Mouse (Mus musculus): Measurements from ENCODE around the gene Nfasc.
A peak's percentile ranks its signal among the peaks of the same experiment; 100 is the strongest.

DNA sequence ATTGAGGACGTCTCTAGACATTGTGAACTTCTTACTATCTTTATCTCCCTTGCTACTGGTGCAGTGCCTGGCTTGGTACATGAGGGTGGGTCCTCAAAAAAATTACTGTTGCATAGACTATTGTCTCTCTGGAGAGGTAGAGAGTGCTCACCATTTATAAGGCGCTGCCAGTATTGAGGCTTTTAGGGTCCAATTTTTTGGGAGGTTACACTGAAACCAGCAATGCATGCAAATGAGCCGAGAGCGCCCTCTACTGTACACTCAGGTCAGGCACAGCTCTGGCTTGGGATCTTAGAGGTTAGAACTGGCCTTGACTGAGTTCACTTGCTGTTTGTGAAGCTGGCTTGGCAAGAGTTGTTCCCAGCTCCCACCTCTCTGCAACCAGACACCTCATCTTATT is 147.0 kb downstream of the Nfasc start:
- TF ChIP-seq NANOG (IDR thresholded peaks at IDR 0.05; ENCODE audit: borderline replicate concordance, low read length) (no peak), CTCF (conservative IDR thresholded peaks at IDR 0.05; ENCODE audit: low read length) (peak; percentile 95), POU5F1 (IDR thresholded peaks at IDR 0.05; ENCODE audit: borderline replicate concordance, low read length) (no peak)
